Mouse (Mus musculus) left cerebral cortex, adult 18-20 months (tissue): ENCODE data around the gene Nav1. TPM values are rescaled to one million over a fixed set of nuclear protein-coding genes. Genes with fewer than 3 reads are reported as not detected.

Experiments used
- DNase-seq, 2 experiments: peaks; one replicate each; pipeline ENCODE4 v3.0.0; 2021 to 2022; ENCODE audit warnings: low spot score in 2 of 2, mixed read lengths in 1 of 2
- long read RNA-seq, 2 experiments: library from polyadenylated mRNA; stranded (forward); transcript quantifications; one replicate each; pipeline ENCODE4 v2.0.0; 2021
- total RNA-seq, 2 experiments: library from RNA; stranded (reverse); gene quantifications; 2 replicates each; pipeline ENCODE4 v1.2.3; 2021

Nav1 gene
- total RNA-seq = 10 to 100 TPM; 42.5 to 48.0 TPM
- long read RNA-seq, experiment 1, partial matches to known transcripts = 3 of 12 reads
- long read RNA-seq, experiment 1, other reads (novel, unspliced or antisense) = 9 of 12 reads
- long read RNA-seq, experiment 2, partial matches to known transcripts = 1 of 5 reads
- long read RNA-seq, experiment 2, other reads (novel, unspliced or antisense) = 4 of 5 reads

DNA sequence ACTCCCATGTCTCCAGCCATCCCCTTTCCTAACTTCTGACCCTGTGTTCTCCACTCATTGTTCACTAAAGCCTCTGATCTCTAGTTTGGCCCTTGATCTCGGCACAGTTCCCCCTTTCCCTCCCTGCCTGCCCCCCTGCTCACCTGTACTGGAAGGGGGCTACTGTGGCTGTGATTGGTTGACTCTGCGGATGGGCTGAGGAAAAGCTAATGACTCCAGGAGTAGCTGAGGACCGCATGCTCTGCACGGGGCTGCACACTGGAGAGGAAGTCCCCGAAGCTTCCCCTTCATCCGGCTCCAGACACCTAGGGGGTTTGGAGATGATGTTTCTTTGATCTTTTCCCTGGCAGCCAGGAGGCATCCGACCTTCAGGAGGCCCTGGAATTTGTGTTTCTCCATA is at the start of gene Nav1:
TSS of gene Nav1 (minus strand) at position 277 of the 400 bp plus-strand sequence.
- no peak for DNase-seq

GRCm38 (mm10) chr1:135653909-135654308 is 46.8 kb upstream of the Nav1 start:
- DNase-seq = no peak

DNA sequence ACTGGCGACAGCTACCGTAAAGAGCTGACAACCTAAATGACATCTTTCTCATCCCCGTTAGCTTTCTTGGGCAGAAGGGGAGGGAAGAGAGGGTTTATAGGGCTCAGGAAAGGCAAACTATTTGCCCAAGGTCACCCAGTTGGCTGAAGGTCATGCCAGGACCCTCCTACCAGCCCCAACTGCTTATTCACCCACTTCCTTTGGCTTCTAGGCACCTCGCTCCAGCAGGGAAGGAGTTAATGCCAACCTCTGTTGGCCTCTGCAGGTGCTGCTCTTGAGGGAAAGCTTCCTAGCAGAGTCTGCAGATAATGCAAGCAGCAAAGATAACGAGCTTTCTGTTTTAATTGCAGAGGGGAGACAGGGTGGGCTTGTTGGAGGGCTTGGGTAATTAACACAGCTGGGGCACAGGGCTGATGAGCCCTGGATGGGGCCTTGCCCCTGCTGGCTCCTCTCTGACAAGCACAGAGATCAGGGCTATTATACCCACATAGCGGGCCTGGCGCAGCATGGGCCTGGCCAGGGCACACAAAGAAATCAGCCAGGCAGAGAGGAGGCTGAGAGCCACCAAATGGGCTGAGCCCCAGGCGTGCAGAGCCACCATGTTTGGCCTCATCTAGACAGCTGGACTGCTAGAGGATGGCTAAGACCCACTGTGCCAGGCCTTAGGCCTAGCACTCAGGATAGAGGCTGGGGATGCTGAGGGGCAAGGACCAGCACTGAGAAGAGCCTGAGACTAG is 38.5 kb upstream of the Nav1 start:
- no peak for DNase-seq

- DNase-seq = no peak
Measured at GRCm38 (mm10) chr1:135644110-135644509, 37.0 kb upstream of the Nav1 start.

- no peak for DNase-seq
Measured at GRCm38 (mm10) chr1:135643691-135644090, 36.6 kb upstream of the Nav1 start.

DNA sequence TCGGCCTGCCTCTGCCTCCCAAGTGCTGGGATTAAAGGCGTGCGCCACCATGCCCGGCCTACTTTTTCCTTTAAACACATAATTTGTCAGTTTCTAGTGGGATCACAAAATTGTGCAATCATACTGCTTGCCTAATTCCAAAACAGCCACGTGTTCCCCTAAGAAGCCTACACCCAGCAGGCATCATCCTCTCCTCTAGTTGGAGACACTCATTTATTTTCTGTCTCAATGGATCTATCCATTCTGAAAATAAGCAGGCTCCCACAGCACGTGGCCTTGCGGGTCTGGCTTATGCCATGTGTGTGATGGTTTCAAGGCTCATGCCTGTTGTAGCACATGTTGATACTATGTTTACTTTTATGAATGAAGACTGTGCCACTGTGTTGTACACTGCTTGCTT is 32.8 kb upstream of the Nav1 start:
- DNase-seq = no peak

DNA sequence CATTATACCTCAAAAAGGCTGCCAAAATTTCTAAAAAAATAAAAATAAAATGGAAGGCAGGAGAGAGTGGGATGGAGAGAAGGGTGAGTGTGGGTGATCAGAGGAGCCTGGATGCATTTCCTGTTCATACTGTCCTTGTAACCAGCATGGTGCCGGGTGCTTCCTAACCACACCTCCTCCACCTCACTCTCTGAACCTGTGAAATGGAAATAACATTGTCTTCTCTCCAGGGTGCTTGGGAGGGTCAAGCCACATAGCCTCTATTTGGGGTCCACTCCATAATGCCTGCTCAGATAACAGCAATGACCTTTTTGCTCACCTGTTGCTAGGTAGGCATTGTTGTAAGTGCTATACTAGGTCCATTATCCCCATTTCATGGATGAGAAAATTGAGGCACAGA is 32.0 kb upstream of the Nav1 start:
- DNase-seq = no peak

- peak; percentile 24 to 44 for DNase-seq
Measured at GRCm38 (mm10) chr1:135637574-135638008, 30.5 kb upstream of the Nav1 start.

GRCm38 (mm10) chr1:135636111-135636511 is 29.0 kb upstream of the Nav1 start:
- DNase-seq = no peak

DNA sequence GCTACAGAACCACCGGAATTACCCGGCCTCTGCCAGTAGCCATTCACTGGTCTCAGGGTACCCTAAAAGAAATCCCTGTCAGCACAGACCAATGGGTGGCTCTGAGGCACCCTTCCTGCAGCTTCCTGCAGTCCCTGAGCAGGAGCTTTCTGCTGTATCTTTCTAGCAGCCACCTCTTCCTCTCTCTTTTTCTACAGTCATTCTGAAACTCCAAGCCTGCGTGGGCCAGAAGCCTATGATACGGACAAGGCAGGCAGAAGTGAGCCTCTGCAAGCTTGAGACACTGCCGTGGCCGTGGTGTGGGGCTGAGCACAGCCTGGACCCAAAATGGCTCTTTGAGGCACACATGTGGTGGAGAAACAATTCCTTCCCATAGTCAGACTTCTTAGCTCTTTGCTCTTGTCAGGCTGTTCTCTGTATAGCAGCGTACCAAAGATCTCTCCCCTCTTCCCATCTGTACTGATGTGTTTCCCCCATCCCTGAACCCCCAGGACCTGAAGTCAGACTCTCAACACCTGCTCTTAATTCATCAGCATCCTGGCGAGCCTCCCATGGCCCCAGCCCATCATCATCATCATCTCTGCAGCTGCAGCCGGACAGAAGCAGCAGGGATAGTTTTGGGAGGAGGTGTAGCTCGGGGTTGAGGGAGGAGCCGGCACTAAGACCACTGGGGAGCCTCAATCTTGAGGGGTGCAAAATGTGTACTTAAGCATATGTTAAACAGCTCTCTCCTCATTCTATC is 28.4 kb upstream of the Nav1 start:
- no peak for DNase-seq

- no peak for DNase-seq
Measured at GRCm38 (mm10) chr1:135634791-135635190, 27.7 kb upstream of the Nav1 start.

DNA sequence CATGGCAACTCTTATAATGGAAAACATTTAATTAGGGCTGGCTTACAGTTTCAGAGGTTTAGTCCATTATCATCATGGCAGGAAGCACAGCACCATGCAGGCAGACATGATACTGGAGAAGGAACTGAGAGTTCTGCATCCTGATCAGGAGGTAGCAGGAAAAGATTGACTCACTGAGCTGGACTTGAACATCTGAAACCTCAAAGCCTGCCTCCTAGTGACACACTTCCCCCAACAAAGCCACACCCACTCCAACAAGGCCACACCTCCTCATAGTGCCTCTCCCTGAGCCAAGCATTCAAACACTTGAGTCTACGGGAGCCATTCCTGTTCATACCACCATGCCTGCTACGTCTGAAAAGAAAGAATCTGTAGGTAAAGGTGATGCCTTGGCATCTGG is 26.8 kb upstream of the Nav1 start:
- no peak for DNase-seq

GRCm38 (mm10) chr1:135633478-135633877 is 26.4 kb upstream of the Nav1 start:
- DNase-seq = no peak

GRCm38 (mm10) chr1:135632199-135632598 is 25.1 kb upstream of the Nav1 start:
- no peak for DNase-seq

DNA sequence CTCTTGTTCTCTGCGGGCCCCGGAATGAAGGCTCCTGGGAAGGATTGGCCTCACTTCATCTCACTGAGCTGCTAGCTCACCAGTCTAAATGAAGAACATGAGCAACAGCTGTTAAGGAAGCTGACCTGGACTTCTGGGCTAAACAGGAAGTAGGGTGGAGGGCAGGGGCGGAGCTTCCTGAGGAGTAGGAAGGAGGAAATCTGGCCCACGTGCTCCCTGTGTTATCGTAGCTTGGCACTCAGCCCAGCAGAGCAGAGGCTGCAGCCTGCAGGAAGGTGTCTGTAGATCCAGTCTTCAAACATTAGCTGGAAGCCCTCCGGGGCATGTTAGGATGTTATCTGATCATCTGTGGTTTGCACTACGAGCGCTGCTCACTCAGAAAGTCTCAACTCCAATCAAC is 24.4 kb upstream of the Nav1 start:
- no peak for DNase-seq

DNA sequence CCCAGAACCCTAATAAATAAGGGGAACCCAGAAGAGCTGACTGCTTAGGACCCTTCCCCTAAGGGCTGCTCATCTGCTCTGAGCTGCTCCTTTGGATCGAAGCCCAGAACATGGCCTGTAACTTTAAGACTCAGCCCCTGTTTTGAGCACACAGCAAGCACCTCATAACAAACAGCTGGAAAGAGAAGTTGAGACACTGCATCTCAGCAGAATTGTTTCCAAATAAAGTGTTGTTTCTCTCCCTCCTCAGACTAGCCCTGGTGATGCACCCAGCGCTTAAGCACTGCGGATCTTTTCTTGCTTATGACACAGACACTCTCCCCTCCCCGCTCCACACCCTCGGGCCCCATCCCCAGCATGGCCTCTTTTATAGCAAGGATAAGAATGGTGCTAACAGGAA is 22.8 kb upstream of the Nav1 start:
- DNase-seq = no peak

GRCm38 (mm10) chr1:135626218-135626617 is 19.1 kb upstream of the Nav1 start:
- DNase-seq = peak in 1 of 2 experiments; percentile 37

GRCm38 (mm10) chr1:135625741-135626140 is 18.6 kb upstream of the Nav1 start:
- DNase-seq = no peak

DNA sequence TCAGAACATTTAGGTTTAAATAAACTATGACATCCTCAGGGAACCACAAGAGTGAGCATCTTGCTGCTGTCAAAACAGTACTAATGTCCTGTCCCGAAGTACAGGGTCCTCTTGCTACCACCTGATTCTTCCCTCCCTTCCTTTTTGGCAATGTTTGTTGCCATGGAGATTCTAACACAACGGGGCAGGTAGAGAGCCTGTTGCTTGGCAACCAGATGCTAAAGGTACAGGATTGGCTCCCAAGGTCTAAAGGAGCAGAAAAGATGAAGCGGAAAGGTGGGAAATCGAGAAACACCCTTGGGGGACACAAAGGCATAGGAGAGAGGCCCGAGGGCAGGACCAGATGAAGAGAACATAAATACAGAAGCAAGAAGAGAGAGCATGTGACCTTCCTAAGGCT is 17.6 kb upstream of the Nav1 start:
- no peak for DNase-seq

DNA sequence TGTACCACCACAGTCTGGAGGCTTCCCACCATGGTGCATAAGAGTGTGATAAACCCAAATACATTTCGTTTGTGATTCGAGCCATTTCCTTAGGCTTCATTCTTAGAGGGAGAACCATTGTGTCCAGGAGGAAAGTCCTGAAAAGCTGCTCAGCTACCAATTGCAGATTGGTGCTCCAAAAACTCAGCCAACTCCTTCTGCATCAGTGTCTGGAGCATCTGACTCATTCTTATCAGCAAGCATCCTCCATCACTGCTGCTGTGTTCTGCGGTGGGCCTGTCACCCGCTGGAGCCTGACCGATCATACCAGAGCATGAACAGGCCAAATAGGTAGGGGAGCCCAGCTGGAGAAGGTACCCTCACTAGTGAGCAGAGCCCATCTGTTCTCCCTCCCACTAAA is 16.0 kb upstream of the Nav1 start:
- no peak for DNase-seq

DNA sequence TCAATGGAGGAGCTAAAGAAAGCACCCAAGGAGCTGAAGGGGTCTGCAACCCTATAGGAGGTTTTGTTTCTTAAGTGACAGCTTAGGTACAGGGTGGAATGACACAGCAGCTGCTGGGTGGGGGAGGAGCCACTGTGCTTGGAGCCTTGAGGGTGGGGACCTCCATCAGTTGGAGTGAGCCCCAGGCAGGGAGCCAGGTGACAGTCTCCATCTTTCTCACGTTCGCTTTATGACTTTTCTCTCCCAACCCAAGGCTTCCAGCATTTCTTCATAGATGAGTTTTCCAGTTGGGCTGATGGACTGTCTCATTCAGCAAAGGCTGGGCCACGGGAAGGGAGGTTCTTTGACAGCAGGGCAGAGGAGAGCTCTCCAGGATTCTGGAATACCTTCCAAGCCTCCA is 14.2 kb upstream of the Nav1 start:
- DNase-seq = no peak

DNA sequence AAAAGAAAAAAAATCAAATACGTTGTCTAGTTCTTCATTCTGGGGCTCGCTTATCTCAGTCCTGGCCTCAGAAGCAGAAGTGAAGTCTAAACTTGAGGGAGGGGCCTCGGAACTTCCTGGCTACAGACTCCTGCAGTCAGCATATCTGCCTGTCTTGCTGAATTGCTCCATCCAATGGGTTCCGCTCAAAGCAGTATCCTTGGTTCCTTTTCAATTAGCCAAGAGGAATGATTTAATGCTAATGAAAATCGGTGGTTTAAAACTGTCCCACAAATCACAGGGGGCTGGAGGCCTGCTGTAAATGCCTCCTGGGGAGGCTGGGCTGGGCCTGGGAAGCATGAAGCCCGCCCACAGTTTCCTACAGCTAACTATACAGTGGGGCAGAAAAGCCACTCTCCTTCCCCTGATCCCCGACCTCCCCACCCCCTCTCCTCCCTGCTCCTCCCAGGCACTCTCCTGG is 12.9 kb upstream of the Nav1 start:
- no peak for DNase-seq
